Mouse (Mus musculus) midbrain, postnatal 0 days (tissue): ENCODE results near the gene Hsd17b14. TPM values are rescaled to one million over a fixed set of nuclear protein-coding genes. Genes with fewer than 3 reads are reported as not detected.

Source experiments
- ATAC-seq: fragments of 200-750 bp; cut with Nextera tagmentation; 2 replicates; pipeline ENCODE4 v1.8.0; 2017; ENCODE audit warnings: moderate number of reproducible peaks, mild to moderate bottlenecking, moderate TSS enrichment, moderate library complexity; ENCODE audit not compliant: low FRiP score
- DNase-seq: peaks from one replicate; pipeline ENCODE4 v3.0.0-alpha.2; 2015; ENCODE audit warnings: low spot score
- H3K27ac ChIP-seq: fragments of 300-500 bp; sonication (generic); 2 replicates; pipeline ENCODE4 v1.5.1; 2014; ENCODE audit warnings: low read depth, mild to moderate bottlenecking, low read length, mixed read lengths
- H3K27me3 ChIP-seq: fragments of 300-500 bp; sonication (generic); 2 replicates; pipeline ENCODE4 v1.6.1; 2014; ENCODE audit warnings: low read length, control low read depth, mixed read lengths; ENCODE audit not compliant: insufficient read depth
- H3K36me3 ChIP-seq: fragments of 300-500 bp; sonication (generic); 2 replicates; pipeline ENCODE4 v1.6.1; 2014; ENCODE audit warnings: low read length, control low read depth, mixed read lengths; ENCODE audit not compliant: insufficient read depth
- H3K4me1 ChIP-seq: fragments of 300-500 bp; sonication (generic); 2 replicates; pipeline ENCODE4 v1.6.1; 2014; ENCODE audit warnings: mild to moderate bottlenecking, control low read depth, antibody characterized with exemption, low read length, mixed read lengths; ENCODE audit not compliant: insufficient read depth
- H3K4me2 ChIP-seq: fragments of 300-500 bp; sonication (generic); 2 replicates; pipeline ENCODE4 v1.6.1; 2014; ENCODE audit warnings: low read depth, mild to moderate bottlenecking, low read length, mixed read lengths; ENCODE audit not compliant: poor library complexity, severe bottlenecking
- H3K4me3 ChIP-seq: fragments of 300-500 bp; sonication (generic); 2 replicates; pipeline ENCODE4 v1.5.1; 2014; ENCODE audit warnings: low read depth, mild to moderate bottlenecking, low read length, moderate library complexity
- H3K9ac ChIP-seq: fragments of 300-500 bp; sonication (generic); replicated peaks from 2 replicates; pipeline ENCODE4 v1.6.1; 2014; ENCODE audit warnings: mild to moderate bottlenecking, low read length, moderate library complexity, mixed read lengths; ENCODE audit not compliant: poor library complexity, severe bottlenecking
- H3K9me3 ChIP-seq: fragments of 300-500 bp; sonication (generic); 2 replicates; pipeline ENCODE4 v1.6.1; 2016; ENCODE audit warnings: low read length, control low read depth
- CTCF ChIP-seq: IDR thresholded peaks from 2 replicates; pipeline ENCODE4 v1.5.1; 2016; ENCODE audit warnings: antibody characterized with exemption, mild to moderate bottlenecking
- WGBS: fragments of 180-500 bp; shearing (Covaris S2); extraction: QIAGEN DNeasy Blood & Tissue Kit; methylation state at CpG from one replicate; pipeline ENCODE4 v1.1.7; 2014; 5-methylcytosine and 5-hydroxymethylcytosine counted together
- polyA plus RNA-seq: library from polyadenylated mRNA; unstranded; fragments of >200 nt; fragmentation: Nextera tagmentation; extraction: Ambion mirVana; gene quantifications from 2 replicates; pipeline ENCODE4 v1.2.1, GENCODE M21; 2015
- total RNA-seq: library from RNA; depleted of rRNA; stranded (reverse); fragments of >200 nt; gene quantifications from 2 replicates; pipeline ENCODE4 v1.2.3, GENCODE M21; 2014

Hsd17b14 gene
- total and polyA plus RNA-seq, 2 experiments from 2014 or later, result 0.15 TPM; not detected in 1

DNA sequence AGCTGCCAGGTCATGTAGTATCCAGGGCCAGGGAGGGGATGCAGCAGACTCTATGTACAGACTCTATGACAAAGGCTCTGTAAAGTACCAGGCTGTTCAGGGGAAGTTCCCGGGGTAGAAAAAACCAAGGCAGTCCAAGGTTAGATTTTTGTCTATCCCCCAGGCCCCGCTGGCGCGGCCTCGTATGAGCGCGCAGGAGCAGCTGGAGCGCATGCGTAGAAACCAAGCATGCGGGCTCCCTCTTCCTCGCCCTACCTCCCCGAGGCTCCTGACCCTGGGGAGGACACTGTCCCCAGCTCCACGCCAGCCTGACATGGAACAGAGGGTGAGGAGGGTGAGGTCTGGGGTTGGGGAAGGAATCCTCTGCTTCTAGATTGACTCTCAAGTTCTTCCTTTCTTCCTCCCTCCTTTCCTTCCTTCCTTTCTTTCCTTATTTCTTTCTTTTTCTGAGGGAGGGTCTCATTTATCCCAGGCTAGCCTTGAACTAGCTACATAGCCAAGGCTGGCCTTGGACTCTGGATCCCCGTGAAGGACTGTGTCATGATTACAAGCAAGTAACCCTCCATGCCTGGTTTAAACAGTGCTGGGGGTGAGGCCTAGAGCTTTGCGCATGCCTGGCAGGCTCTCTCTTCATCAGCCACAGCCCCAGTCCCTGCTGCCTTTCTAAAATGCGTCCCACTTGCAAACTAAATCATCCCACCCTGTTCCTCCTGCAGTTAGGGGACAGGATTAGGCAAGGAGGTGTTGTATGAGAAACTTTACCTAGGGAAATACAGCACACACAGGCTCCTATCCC is 4.9 kb upstream of the Hsd17b14 start:
- TF ChIP-seq CTCF, result no peak
- H3K27me3 ChIP-seq, result no peaks in the 10 kb centered on the region
- DNase-seq, result no peak
- H3K4me1 ChIP-seq, result no peaks in the 10 kb centered on the region
- no peak overlapping the region for H3K4me2 ChIP-seq
- no peak overlapping the region for H3K9ac ChIP-seq
- no peak for ATAC-seq
- no peaks in the 10 kb centered on the region for H3K9me3 ChIP-seq
- H3K36me3 ChIP-seq, result no peaks in the 10 kb centered on the region
- H3K4me3 ChIP-seq, result no peak overlapping the region
- 88% methylated on average over 16 of the region's 16 CpGs for WGBS
- H3K27ac ChIP-seq, result no peak overlapping the region

GRCm38 (mm10) chr7:45550821-45551511 is 3.7 kb upstream of the Hsd17b14 start:
- 81% methylated on average over 11 of the region's 11 CpGs for WGBS

GRCm38 (mm10) chr7:45551512-45551883 is 3.2 kb upstream of the Hsd17b14 start:
- no peak overlapping the region for H3K4me3 ChIP-seq
- no peak overlapping the region for H3K27ac ChIP-seq
- H3K4me1 ChIP-seq, result no peaks in the 10 kb centered on the region
- no peaks in the 10 kb centered on the region for H3K27me3 ChIP-seq
- no peaks in the 10 kb centered on the region for H3K9me3 ChIP-seq
- TF ChIP-seq CTCF, result no peak
- H3K36me3 ChIP-seq, result no peaks in the 10 kb centered on the region
- H3K4me2 ChIP-seq, result no peak overlapping the region
- no peak overlapping the region for H3K9ac ChIP-seq
- DNase-seq (no peak), ATAC-seq (no peak)
- 84% methylated on average over 8 of the region's 8 CpGs for WGBS

More at GRCm38 (mm10) chr7:45550821-45551511, 3.7 kb upstream of the Hsd17b14 start:
- no peak for DNase-seq
- no peak for ATAC-seq
- Histone ChIP-seq H3K9me3 (no peaks in the 10 kb centered on the region), H3K36me3 (no peaks in the 10 kb centered on the region), H3K4me3 (no peak overlapping the region), H3K27ac (no peak overlapping the region), H3K27me3 (no peaks in the 10 kb centered on the region), H3K9ac (no peak overlapping the region), H3K4me1 (no peaks in the 10 kb centered on the region), H3K4me2 (no peak overlapping the region)
- TF ChIP-seq CTCF, result no peak

- 61% methylated on average over 8 of the region's 8 CpGs for WGBS
- Histone ChIP-seq H3K4me2 (no peak overlapping the region), H3K27me3 (no peaks in the 10 kb centered on the region), H3K36me3 (no peaks in the 10 kb centered on the region), H3K9ac (no peak overlapping the region), H3K4me1 (no peaks in the 10 kb centered on the region), H3K9me3 (no peaks in the 10 kb centered on the region), H3K4me3 (no peak overlapping the region), H3K27ac (no peak overlapping the region)
- TF ChIP-seq CTCF, result no peak
- ATAC-seq, result no peak
- DNase-seq, result no peak
These were observed 1.2 kb upstream of the Hsd17b14 start for GRCm38 (mm10) chr7:45553519-45553918.

GRCm38 (mm10) chr7:45553990-45554389 is 703 bp upstream of the Hsd17b14 start:
- TF ChIP-seq CTCF, result no peak
- WGBS, result 95% methylated on average over 2 of the region's 2 CpGs
- no peak for DNase-seq
- Histone ChIP-seq H3K9me3 (no peaks in the 10 kb centered on the region), H3K27me3 (no peaks in the 10 kb centered on the region), H3K9ac (no peak overlapping the region), H3K4me1 (no peaks in the 10 kb centered on the region), H3K27ac (no peak overlapping the region), H3K4me2 (no peak overlapping the region), H3K4me3 (no peak overlapping the region), H3K36me3 (no peaks in the 10 kb centered on the region)
- no peak for ATAC-seq

DNA sequence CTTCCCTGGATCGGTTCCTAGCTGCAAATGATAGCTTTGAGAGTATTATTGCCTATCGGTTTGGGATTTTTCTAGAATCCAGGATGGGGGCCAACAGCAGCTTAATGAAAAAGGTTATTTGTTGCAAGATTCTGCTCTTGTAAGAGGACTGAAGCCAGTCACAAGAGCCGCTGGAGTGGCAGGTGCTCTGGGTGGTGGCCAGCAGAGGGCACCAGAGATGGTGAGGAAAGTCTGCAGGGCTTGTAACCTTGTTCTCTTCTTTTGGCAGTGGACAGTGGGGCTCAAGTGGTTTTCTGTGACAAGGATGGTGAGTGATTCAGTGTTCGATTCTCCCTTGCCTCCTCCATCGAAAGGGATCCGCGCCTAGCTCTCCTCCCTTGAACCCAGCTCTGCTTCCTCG is 1.1 kb downstream of the Hsd17b14 start:
- DNase-seq, result peak; percentile 65
- WGBS, result 19% methylated on average over 8 of the region's 8 CpGs
- Histone ChIP-seq H3K9ac (no peak overlapping the region), H3K4me2 (no peak overlapping the region), H3K36me3 (no peaks in the 10 kb centered on the region), H3K4me3 (no peak overlapping the region), H3K27me3 (no peaks in the 10 kb centered on the region), H3K9me3 (no peaks in the 10 kb centered on the region), H3K4me1 (no peaks in the 10 kb centered on the region), H3K27ac (no peak overlapping the region)
- TF ChIP-seq CTCF, result peak; percentile 80
- ATAC-seq, result no peak
